Mouse (Mus musculus) CH12.LX (cell line): ENCODE data around the gene Klhl42. TPM values are rescaled to one million over a fixed set of nuclear protein-coding genes. Genes with fewer than 3 reads are reported as not detected.

ENCODE experiments used
- DNase-seq: peaks from one replicate; pipeline ENCODE4 v3.0.0-alpha.2; 2013; ENCODE audit errors: extremely low read depth
- H3K27ac ChIP-seq: 2 replicates; pipeline ENCODE4 v1.5.1; 2012; ENCODE audit warnings: low read depth, mild to moderate bottlenecking, control low read depth, moderate library complexity; ENCODE audit not compliant: insufficient read depth
- H3K27me3 ChIP-seq: replicated peaks from 2 replicates; pipeline ENCODE3; 2012; ENCODE audit warnings: inconsistent platforms
- H3K36me3 ChIP-seq, 2 experiments: replicated peaks in 1 of 2; 2 replicates each; pipeline versions ENCODE3 to v1.6.1; 2012; ENCODE audit warnings: inconsistent platforms in 1 of 2, low read length in 1 of 2, mild to moderate bottlenecking in 1 of 2, mixed read lengths in 1 of 2, moderate library complexity in 1 of 2; ENCODE audit not compliant: control insufficient read depth in 1 of 2, insufficient read depth in 1 of 2
- H3K4me1 ChIP-seq, 2 experiments: 2 replicates each; pipeline ENCODE4 v1.6.1; 2012; ENCODE audit warnings: inconsistent platforms in 1 of 2, moderate library complexity in 1 of 2; ENCODE audit not compliant: insufficient read depth in 2 of 2, control insufficient read depth in 1 of 2
- H3K4me2 ChIP-seq: 2 replicates; pipeline ENCODE4 v1.6.1; 2012; ENCODE audit warnings: low read depth, mild to moderate bottlenecking, control low read depth; ENCODE audit not compliant: poor library complexity, insufficient read depth, severe bottlenecking
- H3K4me3 ChIP-seq, 3 experiments: fragments of 150-350 bp in 1 of 3; sonication (generic) in 1 of 3; replicated peaks in 1 of 3; 2 replicates each; pipeline versions ENCODE3 to v1.5.1; 2011 to 2012; ENCODE audit warnings: low read depth in 2 of 3, low read length in 2 of 3, mild to moderate bottlenecking in 2 of 3, moderate library complexity in 2 of 3, control low read depth in 1 of 3, improper control_type of control experiment in 1 of 3, inconsistent platforms in 1 of 3, mixed read lengths in 1 of 3; ENCODE audit not compliant: poor library complexity in 1 of 3
- H3K79me2 ChIP-seq: replicated peaks from 2 replicates; pipeline ENCODE4 v1.6.1; 2012; ENCODE audit warnings: mild to moderate bottlenecking, moderate library complexity; ENCODE audit not compliant: control insufficient read depth, poor library complexity, insufficient read depth, severe bottlenecking; ENCODE audit errors: extremely low read depth
- H3K9ac ChIP-seq: 2 replicates; pipeline ENCODE4 v1.6.1; 2012; ENCODE audit warnings: low read depth, mild to moderate bottlenecking, control low read depth, moderate library complexity; ENCODE audit not compliant: insufficient read depth
- H3K9me3 ChIP-seq: replicated peaks from 2 replicates; pipeline ENCODE3; 2012; ENCODE audit warnings: low read length, inconsistent platforms, mixed read lengths
- BHLHE40 ChIP-seq: IDR thresholded peaks from 2 replicates; pipeline ENCODE4 v1.6.1; 2011; ENCODE audit warnings: mild to moderate bottlenecking, low read depth, low read length, improper control_type of control experiment
- CHD1 ChIP-seq: IDR thresholded peaks from 2 replicates; pipeline ENCODE4 v1.6.1; 2012; ENCODE audit warnings: low read depth, low read length, improper control_type of control experiment, inconsistent platforms
- CHD2 ChIP-seq: IDR thresholded peaks from 2 replicates; pipeline ENCODE4 v1.6.1; 2011; ENCODE audit warnings: low read length, improper control_type of control experiment
- CTCF ChIP-seq, 2 experiments: IDR thresholded peaks in 1 of 2; conservative IDR thresholded peaks in 1 of 2; 2 replicates each; pipeline ENCODE4 v1.5.1; 2011 to 2012; ENCODE audit warnings: low read depth in 2 of 2, low read length in 2 of 2, improper control_type of control experiment in 1 of 2, inconsistent platforms in 1 of 2, mild to moderate bottlenecking in 1 of 2, moderate library complexity in 1 of 2
- E2F4 ChIP-seq: IDR thresholded peaks from 2 replicates; pipeline ENCODE4 v1.6.1; 2011; ENCODE audit warnings: low read depth, low read length, improper control_type of control experiment; ENCODE audit not compliant: insufficient replicate concordance
- ELF1 ChIP-seq: IDR thresholded peaks from 2 replicates; pipeline ENCODE4 v1.6.1; 2014; ENCODE audit warnings: low read depth, mild to moderate bottlenecking, inconsistent platforms, low read length, improper control_type of control experiment
- EP300 ChIP-seq: IDR thresholded peaks from 2 replicates; pipeline ENCODE4 v1.6.1; 2011; ENCODE audit warnings: low read length, improper control_type of control experiment
- ETS1 ChIP-seq: conservative IDR thresholded peaks from 2 replicates; pipeline ENCODE4 v1.6.1; 2012; ENCODE audit warnings: low read depth, mild to moderate bottlenecking, inconsistent platforms, low read length, improper control_type of control experiment, moderate library complexity
- GABPA ChIP-seq: IDR thresholded peaks from 2 replicates; pipeline ENCODE4 v1.6.1; 2012; ENCODE audit warnings: low read depth, low read length, improper control_type of control experiment, inconsistent platforms; ENCODE audit not compliant: insufficient replicate concordance
- HCFC1 ChIP-seq: IDR thresholded peaks from 2 replicates; pipeline ENCODE4 v1.6.1; 2012; ENCODE audit warnings: low read depth, mild to moderate bottlenecking, inconsistent platforms, low read length, improper control_type of control experiment
- IRF4 ChIP-seq: IDR thresholded peaks from 2 replicates; pipeline ENCODE4 v1.6.1; 2014; ENCODE audit warnings: low read depth, mild to moderate bottlenecking, inconsistent platforms, low read length, improper control_type of control experiment
- JUN ChIP-seq: IDR thresholded peaks from 2 replicates; pipeline ENCODE4 v1.6.1; 2011; ENCODE audit warnings: low read depth, mild to moderate bottlenecking, low read length, improper control_type of control experiment, moderate library complexity; ENCODE audit not compliant: insufficient read depth
- JUND ChIP-seq: conservative IDR thresholded peaks from 2 replicates; pipeline ENCODE4 v1.6.1; 2011; ENCODE audit warnings: low read depth, low read length, improper control_type of control experiment
- KAT2A ChIP-seq: IDR thresholded peaks from 2 replicates; pipeline ENCODE4 v1.6.1; 2012; ENCODE audit warnings: low read length, improper control_type of control experiment, inconsistent platforms; ENCODE audit not compliant: insufficient replicate concordance
- MAFK ChIP-seq: IDR thresholded peaks from 2 replicates; pipeline ENCODE4 v1.6.1; 2011; ENCODE audit warnings: low read length, improper control_type of control experiment; ENCODE audit not compliant: insufficient replicate concordance
- MAX ChIP-seq: IDR thresholded peaks from 2 replicates; pipeline ENCODE4 v1.6.1; 2011; ENCODE audit warnings: low read length, improper control_type of control experiment
- MAZ ChIP-seq: IDR thresholded peaks from 2 replicates; pipeline ENCODE4 v1.6.1; 2012; ENCODE audit warnings: low read depth, mild to moderate bottlenecking, inconsistent platforms, low read length, improper control_type of control experiment, moderate library complexity
- MEF2A ChIP-seq: IDR thresholded peaks from 2 replicates; pipeline ENCODE4 v1.6.1; 2014; ENCODE audit warnings: low read depth, mild to moderate bottlenecking, inconsistent platforms, low read length, improper control_type of control experiment, borderline replicate concordance
- MXI1 ChIP-seq: IDR thresholded peaks from 2 replicates; pipeline ENCODE4 v1.6.1; 2011; ENCODE audit warnings: mild to moderate bottlenecking, low read depth, low read length, improper control_type of control experiment
- MYC ChIP-seq: IDR thresholded peaks from 2 replicates; pipeline ENCODE4 v1.6.1; 2011; ENCODE audit warnings: low read depth, mild to moderate bottlenecking, improper control_type of control experiment, low read length
- NELFE ChIP-seq: IDR thresholded peaks from 2 replicates; pipeline ENCODE4 v1.6.1; 2011; ENCODE audit warnings: low read depth, low read length, improper control_type of control experiment
- NRF1 ChIP-seq: IDR thresholded peaks from 2 replicates; pipeline ENCODE4 v1.6.1; 2014; ENCODE audit warnings: low read depth, mild to moderate bottlenecking, inconsistent platforms, low read length, improper control_type of control experiment, moderate library complexity
- PAX5 ChIP-seq: IDR thresholded peaks from 2 replicates; pipeline ENCODE4 v1.6.1; 2012; ENCODE audit warnings: low read length, inconsistent platforms, mixed read lengths
- POLR2A ChIP-seq: IDR thresholded peaks from 2 replicates; pipeline ENCODE4 v1.6.1; 2011; ENCODE audit warnings: low read depth, mild to moderate bottlenecking, improper control_type of control experiment, low read length
- POLR2AphosphoS2 ChIP-seq: IDR thresholded peaks from 2 replicates; pipeline ENCODE4 v1.6.1; 2011; ENCODE audit warnings: low read depth, low read length, improper control_type of control experiment
- RAD21 ChIP-seq: IDR thresholded peaks from 2 replicates; pipeline ENCODE4 v1.6.1; 2011; ENCODE audit warnings: low read depth, mild to moderate bottlenecking, low read length, improper control_type of control experiment, moderate library complexity
- RCOR1 ChIP-seq: conservative IDR thresholded peaks from 2 replicates; pipeline ENCODE4 v1.6.1; 2012; ENCODE audit warnings: low read depth, mild to moderate bottlenecking, inconsistent platforms, low read length, improper control_type of control experiment
- SIN3A ChIP-seq: IDR thresholded peaks from 2 replicates; pipeline ENCODE4 v1.6.1; 2012; ENCODE audit warnings: low read length, improper control_type of control experiment, inconsistent platforms
- SMC3 ChIP-seq: IDR thresholded peaks from 2 replicates; pipeline ENCODE4 v1.6.1; 2011; ENCODE audit warnings: low read depth, low read length, improper control_type of control experiment
- TBP ChIP-seq: conservative IDR thresholded peaks from 2 replicates; pipeline ENCODE4 v1.6.1; 2011; ENCODE audit warnings: low read depth, low read length, improper control_type of control experiment
- TCF12 ChIP-seq: IDR thresholded peaks from 2 replicates; pipeline ENCODE4 v1.6.1; 2014; ENCODE audit warnings: low read depth, mild to moderate bottlenecking, inconsistent platforms, low read length, improper control_type of control experiment
- UBTF ChIP-seq: IDR thresholded peaks from 2 replicates; pipeline ENCODE4 v1.6.1; 2012; ENCODE audit warnings: low read depth, mild to moderate bottlenecking, inconsistent platforms, low read length, improper control_type of control experiment, moderate library complexity
- USF1 ChIP-seq: IDR thresholded peaks from 2 replicates; pipeline ENCODE4 v1.6.1; 2014; ENCODE audit warnings: low read depth, mild to moderate bottlenecking, inconsistent platforms, low read length, improper control_type of control experiment
- USF2 ChIP-seq: conservative IDR thresholded peaks from 2 replicates; pipeline ENCODE4 v1.6.1; 2011; ENCODE audit warnings: low read depth, low read length, improper control_type of control experiment
- ZC3H11A ChIP-seq: IDR thresholded peaks from 2 replicates; pipeline ENCODE4 v1.6.1; 2012; ENCODE audit warnings: low read depth, mild to moderate bottlenecking, inconsistent platforms, low read length, improper control_type of control experiment
- ZKSCAN1 ChIP-seq: IDR thresholded peaks from 2 replicates; pipeline ENCODE4 v1.6.1; 2012; ENCODE audit warnings: low read depth, inconsistent platforms, low read length, improper control_type of control experiment, borderline replicate concordance
- ZMIZ1 ChIP-seq: IDR thresholded peaks from 2 replicates; pipeline ENCODE4 v1.6.1; 2012; ENCODE audit warnings: low read depth, mild to moderate bottlenecking, inconsistent platforms, low read length, improper control_type of control experiment
- ZNF384 ChIP-seq: IDR thresholded peaks from 2 replicates; pipeline ENCODE4 v1.6.1; 2012; ENCODE audit warnings: low read depth, low read length, improper control_type of control experiment, inconsistent platforms
- dilution Hi-C: fragments of 300-500 bp; cut with MboI; formaldehyde crosslinking; loops from 2 replicates; pipeline ENCODE4 v1.14.3; 2020; ENCODE audit warnings: low sequenced_read_pairs; ENCODE audit not compliant: extremely low pct_unique_long_range_greater_than_20kb, extremely low pct_ligation_motif_present
- in situ Hi-C: fragments of 300-500 bp; cut with MboI; formaldehyde crosslinking; loops from 3 replicates; pipeline ENCODE4 v1.14.3; 2019; ENCODE audit warnings: low sequenced_read_pairs, low pct_ligation_motif_present, low pct_unique_long_range_greater_than_20kb, mixed read lengths
- polyA plus RNA-seq: library from polyadenylated mRNA; unstranded; fragments of >175 nt; gene quantifications from 2 replicates; pipeline ENCODE4 v1.2.1, GENCODE M21; 2012; ENCODE audit warnings: low read depth; ENCODE audit not compliant: insufficient read length
- total RNA-seq, 2 experiments: library from RNA; depleted of rRNA; stranded (reverse); fragments of 300-350 nt in 1 of 2; fragments of >200 nt in 1 of 2; gene quantifications; 2 replicates each; pipeline ENCODE4 v1.2.3; 2012 to 2014

Gene Klhl42
- total and polyA plus RNA-seq, 3 experiments: 2.7 to 7.4 (median 3.6) TPM

- peaks cover 49 to 66% of the 10 kb centered on the region in 2 experiments for H3K36me3 ChIP-seq
- peaks cover 54% of the 10 kb centered on the region for H3K79me2 ChIP-seq
- TF ChIP-seq GABPA (no peak), JUND (no peak), UBTF (no peak), USF1 (no peak), EP300 (no peak; the same call in 1 of the 2 replicates), USF2 (no peak), TBP (no peak), RAD21 (no peak), E2F4 (no peak), CHD2 (no peak), ZMIZ1 (no peak), MYC (no peak), KAT2A (no peak), JUN (no peak), MAFK (no peak), SMC3 (no peak), MAZ (no peak), NELFE (no peak), ZKSCAN1 (no peak), PAX5 (no peak), BHLHE40 (0 out of 2 replicates have a peak, but pooled peaks have one; percentile 6), CTCF (conservative IDR thresholded peaks at IDR 0.05 in 1 of 2, IDR thresholded peaks at IDR 0.05 in 1 of 2; ENCODE audit: low read depth in 2 of 2, low read length in 2 of 2) (no peak), HCFC1 (no peak; the same call in 1 of the 2 replicates), ELF1 (no peak), NRF1 (no peak), SIN3A (no peak), CHD1 (no peak), RCOR1 (no peak), POLR2AphosphoS2 (no peak), POLR2A (no peak), MAX (0 out of 2 replicates have a peak, but pooled peaks have one; percentile 12), ZC3H11A (no peak), MXI1 (peak; percentile 2; the same call in 1 of the 2 replicates), ETS1 (no peak), IRF4 (peak; percentile 55), TCF12 (no peak), MEF2A (peak; percentile 1; the same call in 1 of the 2 replicates), ZNF384 (no peak)
- peak; percentile 58 for DNase-seq
- 0 out of 2 replicates have a peak overlapping the region, but pooled peaks have one; percentile 0 for H3K9ac ChIP-seq
- no peaks in the 10 kb centered on the region for H3K27me3 ChIP-seq
- peaks cover 14 to 65% of the 10 kb centered on the region in 2 experiments for H3K4me1 ChIP-seq
- peak overlapping the region in 1 of 3 experiments; percentile 2 for H3K4me3 ChIP-seq
- H3K9me3 ChIP-seq: no peaks in the 10 kb centered on the region
- peak overlapping the region; percentile 78 for H3K4me2 ChIP-seq
- peak overlapping the region; percentile 47 for H3K27ac ChIP-seq
- dilution Hi-C loops: no loop called here
- in situ Hi-C loops: loop anchor here (10.0 kb wide), 1 partner anchor 135 kb away; no protein-coding TSS in a partner anchor
Measured at GRCm38 (mm10) chr6:147099458-147100277, 8.5 kb downstream of the Klhl42 start.
